ENCODE assay signal across 9 mouse cellular contexts in genomic region chr17:26466741-26467150, GRCm38 (mm10). TPM values are rescaled to one million over a fixed set of nuclear protein-coding genes. Genes with fewer than 3 reads are reported as not detected.
DNase-seq lines count a peak whose midpoint lies in the region; ATAC-seq and TF ChIP-seq lines count a peak whose summit lies in the region.
"Had no signal": no experiment of that assay in that cellular context is flagged by ENCODE, and none has a peak within 500 bp of the region (broad histone marks: within the 10 kb centered on the region; RNA-seq: fewer than 3 reads in every experiment).

No protein-coding gene starts in this region.

- peak; percentile 90 for TF ChIP-seq CTCF in lung, postnatal 0 days (IDR thresholded peaks at IDR 0.05)

- H3K27me3 ChIP-seq in forebrain, embryonic 15.5 days, result no peaks in the 10 kb centered on the region
- no peaks in the 10 kb centered on the region for H3K27me3 ChIP-seq in lung, postnatal 0 days (replicated peaks; ENCODE audit: insufficient read depth, low read length)

- DNase-seq in ES-E14 (ENCODE audit: low read depth, low spot score), result peak; percentile 56
- peak; percentile 62 for DNase-seq in c-Kit-positive CD71-negative TER-119-negative erythroid progenitor cells, embryonic 14.5 days (ENCODE audit: low read depth)
- DNase-seq in layer of hippocampus, adult 9-10 months (ENCODE audit: low spot score), result peak; percentile 69
- peak; percentile 89 for DNase-seq in lung, postnatal 0 days (ENCODE audit: low spot score)
- DNase-seq in retina, postnatal 7 days (ENCODE audit: low read depth, low spot score), result peak; percentile 64
- DNase-seq in urinary bladder, adult 2 months (ENCODE audit: low spot score), result peak; percentile 60

- no peak overlapping the region for H3K4me3 ChIP-seq in ES-E14 (ENCODE audit: insufficient read depth in 1 of 2, low read depth in 1 of 2, low read length in 2 of 2, poor library complexity in 1 of 2, severe bottlenecking in 1 of 2)
- H3K4me3 ChIP-seq in forebrain, embryonic 15.5 days, result no peak overlapping the region
- no peak overlapping the region for H3K4me3 ChIP-seq in lung, postnatal 0 days (ENCODE audit: low read depth, low read length)

- in situ Hi-C loops in ES-E14 (cut with MboI; ENCODE audit: low sequenced_read_pairs in 2 of 2, unreplicated experiment in 2 of 2), result loop anchor here (5.0 to 25.0 kb wide), 3 partner anchors 168 to 421 kb away; no protein-coding TSS in a partner anchor

- WGBS in forebrain, embryonic 15.5 days, result 5% methylated on average over 4 of the region's 4 CpGs
- 17% methylated on average over 4 of the region's 4 CpGs for WGBS in lung, postnatal 0 days

- no peaks in the 10 kb centered on the region for H3K9me3 ChIP-seq in ES-E14 (ENCODE audit: control insufficient read depth, insufficient read depth, low read depth, low read length)
- H3K9me3 ChIP-seq in forebrain, embryonic 15.5 days, result no peaks in the 10 kb centered on the region
- no peaks in the 10 kb centered on the region for H3K9me3 ChIP-seq in lung, postnatal 0 days (ENCODE audit: low read length)

- peaks cover 0 to 10% of the 10 kb centered on the region in 2 experiments; a peak in 1 of 4 replicates for H3K4me1 ChIP-seq in ES-E14 (ENCODE audit: control insufficient read depth in 2 of 2, insufficient read depth in 2 of 2, low read length in 2 of 2, poor library complexity in 1 of 2)
- H3K4me1 ChIP-seq in forebrain, embryonic 15.5 days, result peaks cover 4% of the 10 kb centered on the region; the same call in 1 of the 2 replicates
- H3K4me1 ChIP-seq in lung, postnatal 0 days (ENCODE audit: insufficient read depth, low read depth, low read length), result 0 out of 2 replicates have a peak, but pooled peaks cover 4% of the 10 kb centered on the region

- peak overlapping the region; percentile 18 for H3K4me2 ChIP-seq in forebrain, embryonic 15.5 days (replicated peaks)
- H3K4me2 ChIP-seq in lung, postnatal 0 days (replicated peaks; ENCODE audit: low read depth, low read length), result no peak overlapping the region

- H3K9ac ChIP-seq in ES-E14 (ENCODE audit: insufficient read depth, low read depth, low read length, poor library complexity, severe bottlenecking), result no peak overlapping the region
- H3K9ac ChIP-seq in forebrain, embryonic 15.5 days (replicated peaks), result no peak overlapping the region
- H3K9ac ChIP-seq in lung, postnatal 0 days (replicated peaks; ENCODE audit: low read depth), result no peak overlapping the region

- H3K27ac ChIP-seq in ES-E14 (ENCODE audit: insufficient read depth, low read depth, low read length, poor library complexity, severe bottlenecking), result no peak overlapping the region
- no peak overlapping the region for H3K27ac ChIP-seq in forebrain, embryonic 15.5 days (replicated peaks)
- peak overlapping the region; percentile 64 for H3K27ac ChIP-seq in lung, postnatal 0 days (ENCODE audit: low read length)
- H3K27ac ChIP-seq: macrophage had no signal

- H3K36me3 ChIP-seq in ES-E14 (ENCODE audit: control insufficient read depth, insufficient read depth, low read length, poor library complexity, severe bottlenecking), result no peaks in the 10 kb centered on the region
- H3K36me3 ChIP-seq in forebrain, embryonic 15.5 days, result no peaks in the 10 kb centered on the region
- no peaks in the 10 kb centered on the region for H3K36me3 ChIP-seq in lung, postnatal 0 days (ENCODE audit: insufficient read depth, low read length)

- peak; percentile 52 for TF ChIP-seq EP300 in lung, postnatal 0 days (IDR thresholded peaks at IDR 0.05)

- peak; percentile 76 for ATAC-seq in forebrain, embryonic 15.5 days (replicated peaks)
- ATAC-seq in hematopoietic stem cell, adult 5-6 weeks (replicated peaks in 1 of 2; ENCODE audit: insufficient read depth in 1 of 2, low FRiP score in 2 of 2, low TSS enrichment in 1 of 2, low read depth in 1 of 2, poor library complexity in 2 of 2, severe bottlenecking in 2 of 2), result peak; percentile 33 to 42; a peak in 2 of 4 replicates
- ATAC-seq in lung, postnatal 0 days, result peak; percentile 57

TF ChIP-seq in ES-E14, 5 proteins besides CTCF, POLR2A, EP300 and RAD21:
- TF ChIP-seq ZC3H11A (IDR thresholded peaks at IDR 0.05; ENCODE audit: borderline replicate concordance, low read depth, low read length) (peak; percentile 74), CHD2 (IDR thresholded peaks at IDR 0.05; ENCODE audit: low read depth, low read length) (no peak)

RNA-seq across cellular contexts. Expression of gene Neurl1b, which starts 52.1 kb away (rescaled TPM):
- 0.71 and 0.79 TPM in 2 replicates for total RNA-seq in ES-E14 (2012; rRNA removed)
- polyA plus RNA-seq in forebrain, embryonic 15.5 days (2015; fragmentation: Nextera tagmentation; extraction: Ambion mirVana), result 2.7 and 2.9 TPM in 2 replicates
- 4.5 and 7.0 TPM in 2 replicates for total RNA-seq in hematopoietic stem cell, adult 5-6 weeks (2017)
- polyA plus RNA-seq in lung, postnatal 0 days (2015; fragmentation: Nextera tagmentation; extraction: Ambion mirVana), result 0.98 and 1.5 TPM in 2 replicates
- 7.9 and 11.1 TPM in 2 replicates for polyA plus RNA-seq in urinary bladder, adult 2 months (2012; rRNA removed)
